Mouse (Mus musculus) forebrain, postnatal 0 days (tissue): ENCODE results near the gene Olfr1457. TPM values are rescaled to one million over a fixed set of nuclear protein-coding genes. Genes with fewer than 3 reads are reported as not detected.

ENCODE experiments used
- ATAC-seq: fragments of 200-750 bp; cut with Nextera tagmentation; 2 replicates; pipeline ENCODE4 v1.8.0; 2017; ENCODE audit warnings: mild to moderate bottlenecking, moderate library complexity
- DNase-seq: peaks from one replicate; pipeline ENCODE4 v3.0.0-alpha.2; 2015
- H3K27ac ChIP-seq: fragments of 300-500 bp; sonication (generic); 2 replicates; pipeline ENCODE4 v1.5.1; 2014; ENCODE audit warnings: low read depth, mild to moderate bottlenecking, antibody characterized with exemption, low read length, moderate library complexity, mixed read lengths
- H3K27me3 ChIP-seq: fragments of 300-500 bp; sonication (generic); 2 replicates; pipeline ENCODE4 v1.6.1; 2014; ENCODE audit warnings: mild to moderate bottlenecking, low read length, mixed read lengths; ENCODE audit not compliant: insufficient read depth
- H3K36me3 ChIP-seq: fragments of 300-500 bp; sonication (generic); 2 replicates; pipeline ENCODE4 v1.6.1; 2014; ENCODE audit warnings: mild to moderate bottlenecking, moderate library complexity; ENCODE audit not compliant: insufficient read depth
- H3K4me1 ChIP-seq: fragments of 300-500 bp; sonication (generic); 2 replicates; pipeline ENCODE4 v1.6.1; 2014; ENCODE audit warnings: antibody characterized with exemption; ENCODE audit not compliant: insufficient read depth
- H3K4me2 ChIP-seq: fragments of 300-500 bp; sonication (generic); 2 replicates; pipeline ENCODE4 v1.6.1; 2014; ENCODE audit warnings: low read depth, mild to moderate bottlenecking, moderate library complexity
- H3K4me3 ChIP-seq: fragments of 300-500 bp; sonication (generic); 2 replicates; pipeline ENCODE4 v1.5.1; 2014; ENCODE audit warnings: low read depth, low read length, mixed read lengths
- H3K9ac ChIP-seq: fragments of 300-500 bp; sonication (generic); 2 replicates; pipeline ENCODE4 v1.6.1; 2014; ENCODE audit warnings: mild to moderate bottlenecking
- H3K9me3 ChIP-seq: fragments of 300-500 bp; sonication (generic); 2 replicates; pipeline ENCODE4 v1.6.1; 2016; ENCODE audit warnings: low read length
- CTCF ChIP-seq: sonication (generic); IDR thresholded peaks from 2 replicates; pipeline ENCODE4 v1.5.1; 2016; ENCODE audit warnings: antibody characterized with exemption, control low read depth, low read depth
- WGBS: fragments of 180-500 bp; shearing (Covaris S2); extraction: QIAGEN DNeasy Blood & Tissue Kit; methylation state at CpG from one replicate; pipeline ENCODE4 v1.1.7; 2014; 5-methylcytosine and 5-hydroxymethylcytosine counted together
- polyA plus RNA-seq: library from polyadenylated mRNA; unstranded; fragments of >200 nt; fragmentation: Nextera tagmentation; extraction: Ambion mirVana; gene quantifications from 2 replicates; pipeline ENCODE4 v1.2.1, GENCODE M21; 2015
- total RNA-seq: library from RNA; depleted of rRNA; stranded (reverse); fragments of >200 nt; gene quantifications from 2 replicates; pipeline ENCODE4 v1.2.3, GENCODE M21; 2014; rRNA removed

Olfr1457 gene
- total RNA-seq (not detected in 2 replicates), polyA plus RNA-seq (not detected in 2 replicates)

GRCm38 (mm10) chr19:13097791-13098190, at the start of gene Olfr1457:
Olfr1457 (minus strand) TSS chr19:13097891.
- H3K27me3 ChIP-seq, result no peaks in the 10 kb centered on the region
- no peak within 1 kb of the TSS for H3K4me2 ChIP-seq
- no peak within 1 kb of the TSS for H3K9ac ChIP-seq
- no peak for DNase-seq
- no peak within 1 kb of the TSS for H3K27ac ChIP-seq
- 0 out of 2 replicates have a peak, but pooled peaks cover 3% of the 10 kb centered on the region for H3K9me3 ChIP-seq
- H3K4me1 ChIP-seq, result no peaks in the 10 kb centered on the region
- no peaks in the 10 kb centered on the region for H3K36me3 ChIP-seq
- H3K4me3 ChIP-seq, result no peak within 1 kb of the TSS
- ATAC-seq, result no peak
- 71% methylated on average over 2 of the region's 2 CpGs for WGBS
- TF ChIP-seq CTCF, result no peak

GRCm38 (mm10) chr19:13106675-13107074, 9.0 kb upstream of the Olfr1457 start, which contains the start of gene Olfr1458:
Olfr1458 (minus strand) TSS chr19:13106775.
- Histone ChIP-seq H3K27ac (no peak within 1 kb of the TSS), H3K4me2 (no peak within 1 kb of the TSS), H3K4me3 (no peak within 1 kb of the TSS), H3K9ac (no peak within 1 kb of the TSS), H3K4me1 (no peaks in the 10 kb centered on the region), H3K27me3 (no peaks in the 10 kb centered on the region), H3K36me3 (no peaks in the 10 kb centered on the region), H3K9me3 (peaks cover 12% of the 10 kb centered on the region; the same call in 1 of the 2 replicates)
- ATAC-seq, result no peak
- DNase-seq, result no peak
- no peak for TF ChIP-seq CTCF
- WGBS, result 89% methylated on average over 3 of the region's 3 CpGs

GRCm38 (mm10) chr19:13093908-13094307, 3.8 kb downstream of the Olfr1457 start:
- Histone ChIP-seq H3K4me1 (no peaks in the 10 kb centered on the region), H3K4me2 (no peak overlapping the region), H3K9ac (no peak overlapping the region), H3K27ac (no peak overlapping the region), H3K36me3 (no peaks in the 10 kb centered on the region), H3K27me3 (no peaks in the 10 kb centered on the region), H3K9me3 (no peaks in the 10 kb centered on the region), H3K4me3 (no peak overlapping the region)
- 94% methylated on average over 1 of the region's 1 CpGs for WGBS
- TF ChIP-seq CTCF, result no peak
- DNase-seq (no peak), ATAC-seq (no peak)

GRCm38 (mm10) chr19:13060310-13060709, 37.4 kb downstream of the Olfr1457 start, which contains the start of gene Olfr1454:
Olfr1454 (plus strand) TSS chr19:13060610.
- Histone ChIP-seq H3K27ac (no peak within 1 kb of the TSS), H3K27me3 (no peaks in the 10 kb centered on the region), H3K4me1 (no peaks in the 10 kb centered on the region), H3K4me2 (no peak within 1 kb of the TSS), H3K4me3 (no peak within 1 kb of the TSS), H3K9me3 (0 out of 2 replicates have a peak, but pooled peaks cover 3% of the 10 kb centered on the region), H3K36me3 (no peaks in the 10 kb centered on the region), H3K9ac (no peak within 1 kb of the TSS)
- DNase-seq (no peak), ATAC-seq (no peak)
- 63% methylated on average over 2 of the region's 2 CpGs for WGBS
- no peak for TF ChIP-seq CTCF

Other genes with a start within 250 kb of the Olfr1457 start
- gene Olfr1444, start 240.6 kb downstream of the Olfr1457 start, total RNA-seq, result not detected in 2 replicates
- gene Olfr1444, start 240.6 kb downstream of the Olfr1457 start, polyA plus RNA-seq, result not detected in 2 replicates
- not detected in 2 replicates for gene Olfr1445, start 214.0 kb downstream of the Olfr1457 start, total RNA-seq
- not detected in 2 replicates for gene Olfr1445, start 214.0 kb downstream of the Olfr1457 start, polyA plus RNA-seq
- gene Olfr1446, start 204.4 kb downstream of the Olfr1457 start, total RNA-seq, result not detected in 2 replicates
- gene Olfr1446, start 204.4 kb downstream of the Olfr1457 start, polyA plus RNA-seq, result not detected in 2 replicates
- gene Olfr1447, start 194.1 kb downstream of the Olfr1457 start, total RNA-seq, result not detected in 2 replicates
- gene Olfr1447, start 194.1 kb downstream of the Olfr1457 start, polyA plus RNA-seq, result not detected in 2 replicates
- gene Olfr1448, start 173.5 kb downstream of the Olfr1457 start, total RNA-seq, result not detected in 2 replicates
- not detected in 2 replicates for gene Olfr1448, start 173.5 kb downstream of the Olfr1457 start, polyA plus RNA-seq
- gene Olfr1449, start 167.1 kb downstream of the Olfr1457 start, total RNA-seq, result not detected in 2 replicates
- not detected in 2 replicates for gene Olfr1449, start 167.1 kb downstream of the Olfr1457 start, polyA plus RNA-seq
- not detected in 2 replicates for gene Olfr1450, start 147.6 kb downstream of the Olfr1457 start, total RNA-seq
- gene Olfr1450, start 147.6 kb downstream of the Olfr1457 start, polyA plus RNA-seq, result not detected in 2 replicates
- not detected in 2 replicates for gene Olfr1451, start 102.9 kb downstream of the Olfr1457 start, total RNA-seq
- not detected in 2 replicates for gene Olfr1451, start 102.9 kb downstream of the Olfr1457 start, polyA plus RNA-seq
- not detected in 2 replicates for gene Olfr1453, start 69.6 kb downstream of the Olfr1457 start, total RNA-seq
- not detected in 2 replicates for gene Olfr1453, start 69.6 kb downstream of the Olfr1457 start, polyA plus RNA-seq
- not detected in 2 replicates for gene Olfr1454, start 37.3 kb downstream of the Olfr1457 start, total RNA-seq
- not detected in 2 replicates for gene Olfr1454, start 37.3 kb downstream of the Olfr1457 start, polyA plus RNA-seq
- gene Olfr1458, start 8.9 kb upstream of the Olfr1457 start, total RNA-seq, result not detected in 2 replicates
- gene Olfr1458, start 8.9 kb upstream of the Olfr1457 start, polyA plus RNA-seq, result not detected in 2 replicates
- gene Olfr1459, start 51.7 kb upstream of the Olfr1457 start, total RNA-seq, result not detected in 2 replicates
- gene Olfr1459, start 51.7 kb upstream of the Olfr1457 start, polyA plus RNA-seq, result not detected in 2 replicates
- not detected in 2 replicates for gene Olfr1461, start 65.1 kb upstream of the Olfr1457 start, total RNA-seq
- not detected in 2 replicates for gene Olfr1461, start 65.1 kb upstream of the Olfr1457 start, polyA plus RNA-seq
- not detected in 2 replicates for gene Olfr1462, start 87.8 kb upstream of the Olfr1457 start, total RNA-seq
- gene Olfr1462, start 87.8 kb upstream of the Olfr1457 start, polyA plus RNA-seq, result not detected in 2 replicates
- not detected in 2 replicates for gene Olfr1463, start 133.4 kb upstream of the Olfr1457 start, total RNA-seq
- gene Olfr1463, start 133.4 kb upstream of the Olfr1457 start, polyA plus RNA-seq, result not detected in 2 replicates
- gene Olfr1465, start 217.7 kb upstream of the Olfr1457 start, total RNA-seq, result not detected in 2 replicates
- not detected in 2 replicates for gene Olfr1465, start 217.7 kb upstream of the Olfr1457 start, polyA plus RNA-seq
- gene Olfr1466, start 241.0 kb upstream of the Olfr1457 start, total RNA-seq, result not detected in 2 replicates
- not detected in 2 replicates for gene Olfr1466, start 241.0 kb upstream of the Olfr1457 start, polyA plus RNA-seq